Mouse (Mus musculus) urinary bladder, postnatal 10 days (tissue): ENCODE results near the gene Mdm2.

Experiments used
- DNase-seq: peaks from one replicate; pipeline ENCODE4 v3.0.0; 2022; ENCODE audit warnings: low spot score

Gene Mdm2

GRCm38 (mm10) chr10:117696021-117696826 is 14.3 kb downstream of the Mdm2 start:
- no peak for DNase-seq

- DNase-seq, result no peak
Observed at GRCm38 (mm10) chr10:117695605-117696004, 15.0 kb downstream of the Mdm2 start.

- no peak for DNase-seq
Observed at GRCm38 (mm10) chr10:117695027-117695426, 15.5 kb downstream of the Mdm2 start.

- no peak for DNase-seq
Observed at GRCm38 (mm10) chr10:117694255-117694953, 16.2 kb downstream of the Mdm2 start.

- DNase-seq, result no peak
Observed at GRCm38 (mm10) chr10:117692953-117693352, 17.6 kb downstream of the Mdm2 start.

- no peak for DNase-seq
Observed at GRCm38 (mm10) chr10:117692173-117692572, 18.4 kb downstream of the Mdm2 start.

- DNase-seq, result no peak
Observed at GRCm38 (mm10) chr10:117691389-117691968, 19.1 kb downstream of the Mdm2 start.

- DNase-seq, result no peak
Observed at GRCm38 (mm10) chr10:117690770-117691296, 19.7 kb downstream of the Mdm2 start.

- DNase-seq, result no peak
Observed at GRCm38 (mm10) chr10:117690101-117690352, 20.5 kb downstream of the Mdm2 start.

GRCm38 (mm10) chr10:117689297-117690100 is 21.1 kb downstream of the Mdm2 start:
- no peak for DNase-seq

GRCm38 (mm10) chr10:117688204-117689151 is 22.1 kb downstream of the Mdm2 start:
- DNase-seq, result no peak

GRCm38 (mm10) chr10:117687577-117687976 is 23.0 kb downstream of the Mdm2 start:
- DNase-seq, result no peak

- no peak for DNase-seq
Observed at GRCm38 (mm10) chr10:117687018-117687417, 23.5 kb downstream of the Mdm2 start.

- DNase-seq, result no peak
Observed at GRCm38 (mm10) chr10:117685849-117686591, 24.5 kb downstream of the Mdm2 start.

- DNase-seq, result no peak
Observed at GRCm38 (mm10) chr10:117685171-117685848, 25.2 kb downstream of the Mdm2 start.

GRCm38 (mm10) chr10:117684298-117685170 is 26.0 kb downstream of the Mdm2 start:
- DNase-seq, result no peak

GRCm38 (mm10) chr10:117683734-117684037 is 26.9 kb downstream of the Mdm2 start:
- DNase-seq, result no peak

GRCm38 (mm10) chr10:117682858-117683733 is 27.5 kb downstream of the Mdm2 start:
- DNase-seq, result no peak
